In genomic region chr6:145064104-145064503, GRCm38 (mm10) we compare ENCODE assay signal across 17 mouse cellular contexts. TPM values are rescaled to one million over a fixed set of nuclear protein-coding genes. Genes with fewer than 3 reads are reported as not detected.
"Had no signal": no experiment of that assay in that cellular context is flagged by ENCODE, and none has a peak within 500 bp of the region (broad histone marks: within the 10 kb centered on the region; RNA-seq: fewer than 3 reads in every experiment).

No protein-coding gene starts in this region.

- H3K27ac ChIP-seq: layer of hippocampus, adult 2 months; liver, embryonic 13.5 days; midbrain, embryonic 12.5 days; stomach, postnatal 0 days had no signal

- H3K9me3 ChIP-seq: liver, embryonic 13.5 days; midbrain, embryonic 12.5 days had no signal

- DNase-seq: layer of hippocampus, adult 9-11 months; liver, embryonic 13.5 days; lung, adult 2 months; lung, postnatal 14 days; lung, postnatal 4 days; right cerebral cortex, adult 18-20 months; right cerebral cortex, postnatal 14 days; right cerebral cortex, postnatal 4 days; thymus, adult 2 months; thymus, postnatal 14 days; thymus, postnatal 4 days had no signal

- H3K4me3 ChIP-seq: layer of hippocampus, adult 2 months; liver, embryonic 13.5 days; midbrain, embryonic 12.5 days; myocyte had no signal

- H3K4me1 ChIP-seq: liver, embryonic 13.5 days had no signal

- H3K9ac ChIP-seq: liver, embryonic 13.5 days; midbrain, embryonic 12.5 days had no signal

- H3K36me3 ChIP-seq: liver, embryonic 13.5 days; midbrain, embryonic 12.5 days had no signal

- H3K27me3 ChIP-seq: liver, embryonic 13.5 days; midbrain, embryonic 12.5 days had no signal

RNA-seq across cellular contexts. Expression of gene Bcat1, which starts 11.9 kb away (rescaled TPM):
- total RNA-seq: monocyte, adult 5-6 weeks had no signal
- polyA plus RNA-seq: liver, adult 2 months had no signal
